Mouse (Mus musculus) kidney, adult 8-10 months (tissue): Measurements from ENCODE around the gene Ippk.

Source experiments
- DNase-seq, 2 experiments: peaks; one replicate each; pipeline ENCODE4 v3.0.0; 2022

Gene Ippk

GRCm38 (mm10) chr13:49433268-49434029 is 12.4 kb downstream of the Ippk start:
- DNase-seq, result no peak

GRCm38 (mm10) chr13:49435745-49436144 is 14.7 kb downstream of the Ippk start:
- no peak for DNase-seq

GRCm38 (mm10) chr13:49436170-49436569 is 15.1 kb downstream of the Ippk start:
- DNase-seq, result no peak

DNA sequence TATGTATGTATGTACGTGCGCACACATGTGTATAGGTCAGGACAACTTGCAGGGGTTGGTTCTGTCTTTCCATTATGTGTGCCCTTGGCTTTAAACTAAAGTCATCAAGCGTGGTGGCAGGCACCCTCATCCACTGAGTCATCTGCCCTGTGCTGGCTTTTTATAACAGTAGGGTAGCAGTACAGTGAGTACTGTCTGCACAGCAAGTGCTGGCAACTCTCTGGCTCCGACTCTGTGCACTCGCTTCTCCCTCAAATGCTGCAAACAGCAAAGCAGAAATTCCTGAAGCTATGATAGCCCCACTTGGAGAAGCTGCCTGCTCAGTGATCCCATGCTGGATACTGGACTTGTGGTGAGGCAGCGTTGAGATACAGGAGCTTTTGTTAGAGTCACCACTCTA is 23.4 kb downstream of the Ippk start:
- no peak for DNase-seq

GRCm38 (mm10) chr13:49449318-49449749 is 28.3 kb downstream of the Ippk start:
- peak; percentile 60 to 78 for DNase-seq

DNA sequence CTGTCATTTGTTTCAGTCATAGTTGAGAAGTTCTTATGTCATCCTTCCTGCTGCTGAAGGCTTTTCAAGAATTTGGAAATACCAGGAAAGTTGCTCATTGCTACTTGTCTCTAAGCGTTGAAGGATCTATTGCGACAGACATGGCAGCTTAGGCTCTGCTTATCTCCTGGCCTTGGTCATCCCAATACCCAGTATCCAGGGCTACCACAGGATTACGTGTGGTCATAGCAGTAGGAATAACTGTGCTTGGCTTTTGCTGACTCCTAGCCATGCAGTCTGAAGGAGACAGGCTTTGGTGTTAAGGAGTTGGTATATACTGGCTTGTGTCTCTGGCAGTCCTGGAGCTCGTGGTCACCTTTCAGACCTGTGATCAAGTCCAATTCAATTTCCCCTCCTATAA is 39.2 kb downstream of the Ippk start:
- no peak for DNase-seq

- no peak for DNase-seq
Observed at GRCm38 (mm10) chr13:49460692-49461414, 39.8 kb downstream of the Ippk start.

- peak; percentile 77 to 85 for DNase-seq
Observed at GRCm38 (mm10) chr13:49461458-49462132, 40.5 kb downstream of the Ippk start.

- no peak for DNase-seq
Observed at GRCm38 (mm10) chr13:49462921-49463320, 41.9 kb downstream of the Ippk start.

DNA sequence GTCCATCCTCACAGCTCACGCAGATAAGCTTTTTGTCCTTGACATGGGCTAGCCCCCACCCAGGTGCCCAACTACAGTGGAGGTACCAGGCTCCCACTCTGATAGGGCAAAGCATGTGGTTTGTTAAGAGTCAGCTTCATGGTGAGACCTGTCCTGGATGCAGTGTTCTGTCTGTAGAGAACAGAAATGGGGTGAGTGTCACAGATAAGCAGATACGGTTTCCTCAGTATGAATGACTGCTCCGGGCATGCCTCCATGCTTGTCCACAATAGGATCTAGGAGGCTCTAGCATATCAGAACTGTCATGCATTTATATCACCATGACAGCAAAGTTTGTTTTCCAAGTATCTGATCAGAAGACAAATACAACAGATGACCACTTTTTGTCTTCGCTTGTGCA is 44.8 kb downstream of the Ippk start:
- no peak for DNase-seq

DNA sequence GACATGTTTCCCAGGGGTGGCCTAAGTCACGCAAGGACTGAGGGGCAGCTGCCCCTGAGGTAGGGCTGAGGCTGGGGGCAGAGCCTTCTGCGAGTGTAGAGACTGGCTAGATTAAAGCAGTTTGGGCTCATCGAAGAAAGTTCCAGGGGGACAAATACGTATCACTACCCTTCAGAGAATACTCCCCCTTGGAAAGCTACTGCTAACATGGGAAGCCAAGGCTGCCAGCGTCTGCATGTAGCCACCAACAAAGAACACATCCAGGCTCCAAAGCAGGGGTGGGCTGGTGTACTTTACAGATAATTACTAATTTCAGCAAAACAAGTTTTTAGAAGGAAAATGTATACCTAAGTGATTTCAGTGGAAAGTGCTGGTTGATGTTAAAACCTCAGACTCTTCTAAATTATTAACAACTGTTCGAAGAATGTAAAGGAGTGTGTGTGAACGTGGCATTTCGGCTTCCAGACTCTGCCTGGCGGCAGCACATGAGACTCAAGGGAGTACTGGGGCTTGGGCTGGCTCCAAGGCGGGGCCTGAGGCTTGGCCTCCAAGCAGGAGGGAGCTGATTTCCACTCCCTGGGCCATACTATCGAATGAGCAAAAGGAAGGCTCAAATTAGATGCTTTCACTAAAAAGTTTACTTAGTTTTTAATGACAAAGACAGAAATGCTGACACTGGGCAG is 45.5 kb downstream of the Ippk start:
- no peak for DNase-seq

- DNase-seq, result no peak
Observed at GRCm38 (mm10) chr13:49467585-49467984, 46.5 kb downstream of the Ippk start.

- DNase-seq, result no peak
Observed at GRCm38 (mm10) chr13:49469002-49469401, 48.0 kb downstream of the Ippk start.

- DNase-seq, result no peak
Observed at GRCm38 (mm10) chr13:49470319-49470718, 49.3 kb downstream of the Ippk start.

- DNase-seq, result no peak
Observed at GRCm38 (mm10) chr13:49470806-49471205, 49.8 kb downstream of the Ippk start.

- no peak for DNase-seq
Observed at GRCm38 (mm10) chr13:49471981-49472675, 51.1 kb downstream of the Ippk start.

DNA sequence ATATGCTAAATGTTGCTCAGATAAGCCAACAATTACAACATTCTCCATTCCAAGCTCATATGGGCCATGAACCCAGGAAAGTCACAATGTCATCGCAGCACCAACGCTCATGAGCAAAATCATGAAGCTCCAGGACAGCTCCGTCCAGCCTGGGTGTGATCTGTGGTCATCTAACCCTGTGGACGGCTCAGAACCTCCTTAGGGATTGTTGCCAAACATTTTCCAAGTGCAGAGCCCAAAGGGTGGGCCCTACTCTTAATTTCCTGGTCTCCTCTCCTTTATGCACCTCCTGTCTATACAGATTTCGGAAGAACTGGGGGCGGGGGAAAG is 51.6 kb downstream of the Ippk start:
- DNase-seq, result no peak

DNA sequence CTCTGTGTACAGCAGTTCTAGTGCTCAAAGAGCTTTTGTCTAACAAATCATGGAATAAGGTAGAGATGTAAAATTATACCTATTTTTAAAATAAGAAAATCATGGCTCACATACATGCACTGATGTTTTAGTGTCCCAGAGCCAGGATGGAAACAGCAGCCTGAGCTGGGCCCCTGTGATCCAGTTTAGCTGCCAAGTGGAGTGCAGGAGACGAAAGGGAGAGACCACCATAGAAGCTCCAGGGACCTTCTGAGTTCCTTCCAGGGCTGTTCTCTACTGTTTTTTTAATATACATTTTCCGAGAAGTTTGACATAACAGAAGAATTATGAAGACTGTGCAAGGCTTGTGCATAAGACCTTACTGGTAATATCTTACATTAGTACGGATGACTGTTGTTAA is 56.8 kb downstream of the Ippk start:
- DNase-seq, result no peak

- no peak for DNase-seq
Observed at GRCm38 (mm10) chr13:49478851-49479374, 57.9 kb downstream of the Ippk start.

- DNase-seq, result no peak
Observed at GRCm38 (mm10) chr13:49479399-49479798, 58.4 kb downstream of the Ippk start.

- DNase-seq, result peak; percentile 59 to 76
Observed at GRCm38 (mm10) chr13:49480057-49480456, 59.0 kb downstream of the Ippk start.

- no peak for DNase-seq
Observed at GRCm38 (mm10) chr13:49480551-49480950, 59.5 kb downstream of the Ippk start.
